Mouse (Mus musculus) urinary bladder, postnatal 10 days (tissue): ENCODE data around the gene Olfr954.

Experiments
- DNase-seq: peaks from one replicate; pipeline ENCODE4 v3.0.0; 2022; ENCODE audit warnings: low spot score

The Olfr954 gene

DNA sequence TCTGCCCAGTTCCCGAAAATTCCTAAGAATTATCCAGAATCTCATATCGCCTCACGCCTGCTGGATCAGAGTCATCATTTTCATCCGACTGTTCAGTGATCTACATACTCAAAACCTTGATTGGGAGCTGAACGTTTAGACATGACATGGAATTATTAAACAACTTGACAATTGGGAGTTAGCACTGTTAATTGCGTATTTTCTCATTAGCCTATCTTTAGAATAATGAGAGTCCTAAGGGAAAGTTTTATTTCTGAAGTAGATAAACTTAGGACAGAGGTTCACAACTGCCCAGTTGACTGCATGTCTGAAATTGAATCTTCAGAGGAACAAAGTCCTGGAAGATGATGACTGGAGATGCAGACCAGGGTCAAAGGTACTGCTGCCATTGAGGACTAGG, at the start of gene Olfr954:
Gene Olfr954 (plus strand): TSS at position 301 of the 400 bp plus-strand sequence.
- no peak for DNase-seq

DNA sequence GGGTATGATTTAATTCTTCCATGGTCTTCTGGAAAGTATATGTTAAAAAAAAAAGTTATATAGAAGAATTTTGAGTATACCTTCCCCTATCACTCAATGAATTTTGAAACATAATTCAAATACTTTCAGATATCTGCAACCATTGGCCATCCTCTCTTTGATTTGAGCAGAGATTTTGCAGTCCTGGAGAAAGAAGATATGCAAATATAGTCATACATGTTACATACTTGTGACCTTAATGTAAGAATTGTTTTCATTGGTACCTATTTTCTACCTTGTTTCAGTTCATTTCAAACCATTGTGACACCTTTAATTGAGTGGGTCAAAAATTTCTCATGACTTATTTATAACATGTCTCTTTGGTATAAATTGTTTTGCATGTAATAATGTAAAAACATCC, 29.5 kb upstream of the Olfr954 start, which contains the start of gene Olfr952:
Gene Olfr952 (minus strand): TSS at position 101 of the 400 bp plus-strand sequence.
- no peak for DNase-seq

DNA sequence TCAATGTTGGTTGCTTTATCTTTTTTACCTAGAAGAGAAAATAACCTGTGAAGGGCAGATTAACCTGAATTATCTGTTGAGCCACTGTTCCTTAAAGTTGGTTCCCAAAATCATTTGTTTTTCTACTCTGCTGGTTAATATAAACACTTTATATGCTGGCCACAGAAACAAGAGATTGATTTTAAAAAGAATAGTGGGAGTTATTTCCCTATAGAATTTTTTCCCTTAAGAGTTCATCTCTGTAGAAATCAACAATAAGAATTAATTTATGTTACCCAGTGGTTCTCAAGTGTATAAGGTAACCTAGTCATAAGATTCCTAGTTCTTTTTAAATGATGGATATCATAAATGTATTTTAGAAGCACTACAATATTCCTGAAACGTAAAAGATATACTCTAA, 15.3 kb downstream of the Olfr954 start, which contains the start of gene Olfr955:
Gene Olfr955 (minus strand): TSS at position 101 of the 400 bp plus-strand sequence.
- DNase-seq: no peak

DNA sequence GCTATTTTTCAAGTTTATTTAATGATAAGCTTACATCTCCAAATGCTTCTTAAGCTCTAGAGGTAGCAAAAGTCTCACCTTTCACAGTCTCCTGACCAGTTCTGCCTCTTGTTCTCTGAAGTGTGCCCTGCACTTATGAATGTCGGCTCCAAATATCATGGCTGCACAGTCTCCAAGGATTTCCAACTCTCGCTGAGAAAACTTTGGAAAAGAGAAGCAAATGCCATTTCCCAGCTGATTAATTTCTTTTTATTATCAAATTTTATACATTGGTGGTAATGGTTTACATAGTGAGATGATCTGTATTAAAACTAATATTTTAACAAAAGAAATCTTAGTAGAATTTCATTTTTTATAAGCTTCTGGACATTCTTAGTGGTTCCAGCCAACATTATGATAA, 37.4 kb downstream of the Olfr954 start, which contains the start of gene Olfr44:
Gene Olfr44 (minus strand): TSS at position 101 of the 400 bp plus-strand sequence.
- DNase-seq: no peak

DNA sequence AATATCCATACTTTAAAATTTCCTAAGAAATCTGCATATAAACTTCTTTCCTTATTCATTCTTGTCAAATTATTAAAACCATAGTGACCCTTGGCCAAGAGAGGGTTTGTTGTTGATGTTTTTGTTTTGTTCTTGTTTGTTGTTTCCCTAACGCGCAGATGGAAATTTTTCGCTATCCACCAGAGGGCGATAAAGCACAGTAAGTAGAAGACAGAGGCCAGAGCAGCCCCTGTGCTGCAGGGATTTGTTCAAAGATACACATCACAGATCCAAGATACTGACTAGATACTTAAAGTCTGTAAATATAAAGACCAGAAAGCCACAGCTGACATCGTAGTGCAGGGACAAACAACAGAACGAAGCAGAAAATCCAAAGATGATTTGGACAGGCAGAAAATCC, 52.5 kb downstream of the Olfr954 start:
- DNase-seq: no peak

GRCm38 (mm10) chr9:39509412-39509811, 52.9 kb downstream of the Olfr954 start:
- DNase-seq: no peak
